Mouse (Mus musculus): ENCODE results near the gene Dtd1. TPM values are rescaled to one million over a fixed set of nuclear protein-coding genes. Genes with fewer than 3 reads are reported as not detected.

Gene Dtd1
- total and polyA plus RNA-seq, 3 experiments, result 32.5 to 36.0 TPM; not detected in 1

DNA sequence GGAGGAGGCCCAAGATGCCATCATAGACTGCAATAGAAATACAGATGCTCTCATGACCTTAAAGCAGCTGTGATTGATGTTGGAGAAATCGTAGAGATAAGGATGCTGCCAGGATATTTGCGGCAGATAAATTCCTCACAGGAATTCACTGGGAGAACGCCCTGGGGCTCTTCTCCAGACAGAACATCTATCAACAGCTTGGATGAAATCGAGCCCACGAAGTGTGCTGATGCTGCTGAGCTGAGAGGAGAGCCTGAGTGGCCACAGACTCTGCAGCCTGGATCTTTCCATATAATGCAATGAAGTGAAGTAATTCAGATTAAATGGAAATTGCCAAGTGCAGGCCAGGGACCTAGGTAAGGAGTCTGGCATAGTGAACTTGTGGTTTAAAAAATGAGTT is 181.0 kb downstream of the Dtd1 start:
- H3K36me3 ChIP-seq (ENCODE audit: control insufficient read depth in 1 of 2, insufficient read depth in 2 of 2, low read length in 2 of 2), result no peaks in the 10 kb centered on the region
- H3K4me1 ChIP-seq (ENCODE audit: control insufficient read depth in 1 of 2, insufficient read depth in 2 of 2, low read length in 2 of 2), result no peaks in the 10 kb centered on the region
- no peaks in the 10 kb centered on the region for H3K79me2 ChIP-seq (ENCODE audit: control insufficient read depth, insufficient read depth, low read length, poor library complexity)
- no peak for DNase-seq (ENCODE audit: low read depth, low spot score)
- no peak overlapping the region for H3K9ac ChIP-seq (ENCODE audit: control insufficient read depth, low read depth, low read length, poor library complexity, severe bottlenecking)
- H3K4me3 ChIP-seq (ENCODE audit: control insufficient read depth in 1 of 2, insufficient read depth in 1 of 2, low read depth in 2 of 2, low read length in 2 of 2), result no peak overlapping the region
- no peak for TF ChIP-seq CTCF (IDR thresholded peaks at IDR 0.05 in 2 of 3, conservative IDR thresholded peaks at IDR 0.05 in 1 of 3; ENCODE audit: control insufficient read depth in 1 of 3, insufficient read depth in 1 of 3, low read depth in 2 of 3, low read length in 3 of 3, poor library complexity in 1 of 3, severe bottlenecking in 1 of 3)
- TF ChIP-seq ELF1 (IDR thresholded peaks at IDR 0.05; ENCODE audit: low read depth, low read length), result no peak
- TF ChIP-seq HCFC1 (IDR thresholded peaks at IDR 0.05; ENCODE audit: low read depth, low read length), result no peak
- no peak for TF ChIP-seq MAX (IDR thresholded peaks at IDR 0.05; ENCODE audit: low read length)
- TF ChIP-seq MAZ (IDR thresholded peaks at IDR 0.05; ENCODE audit: low read depth, low read length), result no peak
- no peak for TF ChIP-seq SIN3A (IDR thresholded peaks at IDR 0.05; ENCODE audit: low read length)
- TF ChIP-seq NELFE (IDR thresholded peaks at IDR 0.05; ENCODE audit: low read depth, low read length), result no peak
- no peak for TF ChIP-seq KAT2A (conservative IDR thresholded peaks at IDR 0.05; ENCODE audit: low read depth, low read length)
- TF ChIP-seq RAD21 (IDR thresholded peaks at IDR 0.05; ENCODE audit: low read depth, low read length), result no peak
- TF ChIP-seq CHD2 (IDR thresholded peaks at IDR 0.05; ENCODE audit: low read length), result no peak
- TF ChIP-seq JUND (IDR thresholded peaks at IDR 0.05; ENCODE audit: low read depth, low read length), result no peak
- no peak for TF ChIP-seq MYB (IDR thresholded peaks at IDR 0.05; ENCODE audit: low read depth, low read length)
- no peak for TF ChIP-seq TAL1 (IDR thresholded peaks at IDR 0.05; ENCODE audit: low read length)
- no peak for TF ChIP-seq CHD1 (IDR thresholded peaks at IDR 0.05; ENCODE audit: low read depth, low read length)
- no peak for TF ChIP-seq TCF12 (IDR thresholded peaks at IDR 0.05; ENCODE audit: low read depth, low read length)
- H3K27ac ChIP-seq (ENCODE audit: control insufficient read depth, low read depth, low read length), result no peak overlapping the region
- H3K27me3 ChIP-seq (ENCODE audit: control insufficient read depth in 1 of 2, insufficient read depth in 2 of 2, low read length in 2 of 2), result no peaks in the 10 kb centered on the region
- H3K9me3 ChIP-seq (replicated peaks; ENCODE audit: insufficient read depth, low read length), result no peaks in the 10 kb centered on the region

DNA sequence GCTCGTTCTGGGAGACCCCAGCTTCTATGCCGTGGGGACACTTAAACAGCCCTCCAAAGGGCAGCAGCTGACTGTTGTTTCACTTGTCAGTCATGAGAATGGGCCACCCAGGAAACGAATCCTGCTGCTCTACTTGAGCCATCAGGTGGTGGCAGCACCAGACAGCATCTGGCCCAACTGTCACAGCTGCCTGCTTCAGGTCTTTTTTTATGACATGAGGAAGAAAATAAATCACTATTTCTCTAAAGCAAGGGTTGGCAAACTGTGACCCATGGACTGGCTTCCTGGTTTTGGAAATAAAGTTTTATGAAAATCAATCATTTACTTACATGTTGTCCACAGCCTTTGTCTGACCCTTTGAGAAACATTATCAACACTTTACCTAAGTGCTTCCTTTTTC is 182.2 kb downstream of the Dtd1 start:
- no peak for DNase-seq (ENCODE audit: low read depth, low spot score)
- TF ChIP-seq ETS1 (IDR thresholded peaks at IDR 0.05; ENCODE audit: low read depth, low read length) (no peak), TCF12 (IDR thresholded peaks at IDR 0.05; ENCODE audit: low read depth, low read length) (no peak), GABPA (IDR thresholded peaks at IDR 0.05; ENCODE audit: low read depth, low read length) (no peak), POLR2AphosphoS2 (IDR thresholded peaks at IDR 0.05; ENCODE audit: low read length) (no peak), MAFK (IDR thresholded peaks at IDR 0.05; ENCODE audit: borderline replicate concordance, low read depth, low read length) (no peak), ZKSCAN1 (IDR thresholded peaks at IDR 0.05; ENCODE audit: low read depth, low read length) (no peak), GATA1 (IDR thresholded peaks at IDR 0.05; ENCODE audit: low read depth, low read length) (no peak), RCOR1 (IDR thresholded peaks at IDR 0.05; ENCODE audit: low read depth, low read length) (no peak), NRF1 (IDR thresholded peaks at IDR 0.05; ENCODE audit: insufficient read depth, low read depth, low read length, poor library complexity, severe bottlenecking) (no peak), ZC3H11A (IDR thresholded peaks at IDR 0.05; ENCODE audit: low read depth, low read length) (no peak), TBP (IDR thresholded peaks at IDR 0.05; ENCODE audit: low read depth, low read length) (no peak), MAZ (IDR thresholded peaks at IDR 0.05; ENCODE audit: low read depth, low read length) (no peak), SMC3 (IDR thresholded peaks at IDR 0.05; ENCODE audit: low read depth, low read length) (no peak), TAL1 (IDR thresholded peaks at IDR 0.05; ENCODE audit: low read length) (no peak), POLR2A (IDR thresholded peaks at IDR 0.05; ENCODE audit: control insufficient read depth in 1 of 2, insufficient read depth in 1 of 2, low read depth in 1 of 2, low read length in 2 of 2, poor library complexity in 1 of 2) (no peak)
- Histone ChIP-seq H3K79me2 (ENCODE audit: control insufficient read depth, insufficient read depth, low read length, poor library complexity) (no peaks in the 10 kb centered on the region), H3K27ac (ENCODE audit: control insufficient read depth, low read depth, low read length) (no peak overlapping the region), H3K9ac (ENCODE audit: control insufficient read depth, low read depth, low read length, poor library complexity, severe bottlenecking) (no peak overlapping the region), H3K4me1 (ENCODE audit: control insufficient read depth in 1 of 2, insufficient read depth in 2 of 2, low read length in 2 of 2) (no peaks in the 10 kb centered on the region), H3K4me3 (ENCODE audit: control insufficient read depth in 1 of 2, insufficient read depth in 1 of 2, low read depth in 2 of 2, low read length in 2 of 2) (no peak overlapping the region), H3K27me3 (ENCODE audit: control insufficient read depth in 1 of 2, insufficient read depth in 2 of 2, low read length in 2 of 2) (no peaks in the 10 kb centered on the region), H3K9me3 (replicated peaks; ENCODE audit: insufficient read depth, low read length) (no peaks in the 10 kb centered on the region), H3K36me3 (ENCODE audit: control insufficient read depth in 1 of 2, insufficient read depth in 2 of 2, low read length in 2 of 2) (no peaks in the 10 kb centered on the region)

Data from MEL (cell line).